Mouse (Mus musculus) hindbrain, embryonic 13.5 days (tissue): Measurements from ENCODE around the gene Gm20708. TPM values are rescaled to one million over a fixed set of nuclear protein-coding genes. Genes with fewer than 3 reads are reported as not detected.
A peak's percentile ranks its signal among the peaks of the same experiment; 100 is the strongest.
"Not testable (repeated sequence)": the region's sequence is repeated elsewhere in the genome, so short reads cannot be mapped to it uniquely, and the experiment has no call there.

ENCODE experiments used
- ATAC-seq: fragments of 200-750 bp; cut with Nextera tagmentation; 2 replicates; pipeline ENCODE4 v1.8.0; 2017; ENCODE audit warnings: moderate TSS enrichment; ENCODE audit not compliant: low FRiP score
- H3K27ac ChIP-seq: fragments of 300-500 bp; sonication (generic); 2 replicates; pipeline ENCODE4 v1.5.1; 2015; ENCODE audit warnings: inconsistent platforms, mild to moderate bottlenecking, moderate library complexity
- H3K27me3 ChIP-seq: fragments of 300-500 bp; sonication (generic); 2 replicates; pipeline ENCODE4 v1.6.1; 2015; ENCODE audit warnings: mild to moderate bottlenecking, inconsistent platforms
- H3K36me3 ChIP-seq: fragments of 300-500 bp; sonication (generic); 2 replicates; pipeline ENCODE4 v1.6.1; 2015; ENCODE audit warnings: mild to moderate bottlenecking, inconsistent platforms
- H3K4me1 ChIP-seq: fragments of 300-500 bp; sonication (generic); replicated peaks from 2 replicates; pipeline ENCODE4 v1.6.1; 2015; ENCODE audit warnings: inconsistent platforms
- H3K4me2 ChIP-seq: fragments of 300-500 bp; sonication (generic); 2 replicates; pipeline ENCODE4 v1.6.1; 2015; ENCODE audit warnings: inconsistent platforms, mild to moderate bottlenecking, moderate library complexity
- H3K4me3 ChIP-seq: fragments of 300-500 bp; sonication (generic); 2 replicates; pipeline ENCODE4 v1.5.1; 2015; ENCODE audit warnings: mild to moderate bottlenecking, inconsistent platforms
- H3K9ac ChIP-seq: fragments of 300-500 bp; sonication (generic); 2 replicates; pipeline ENCODE4 v1.6.1; 2015; ENCODE audit warnings: mild to moderate bottlenecking, inconsistent platforms
- H3K9me3 ChIP-seq: fragments of 300-500 bp; sonication (generic); 2 replicates; pipeline ENCODE4 v1.6.1; 2016; ENCODE audit warnings: inconsistent platforms
- WGBS: fragments of 180-500 bp; shearing (Covaris S2); methylation state at CpG from one replicate; pipeline ENCODE4 v1.1.7; 2015; 5-methylcytosine and 5-hydroxymethylcytosine counted together
- polyA plus RNA-seq: library from polyadenylated mRNA; unstranded; fragments of >200 nt; fragmentation: Nextera tagmentation; extraction: Ambion mirVana; gene quantifications from 2 replicates; pipeline ENCODE4 v1.2.1, GENCODE M21; 2015

The Gm20708 gene
- polyA plus RNA-seq, 1 experiment from 2014 or later = 0.74 TPM

- H3K4me3 ChIP-seq = peak overlapping the region; percentile 23; the same call in 1 of the 2 replicates
- H3K4me1 ChIP-seq = peaks cover 51% of the 10 kb centered on the region
- 0 out of 2 replicates have a peak overlapping the region, but pooled peaks have one; percentile 18 for H3K27ac ChIP-seq
- H3K9me3 ChIP-seq = no peaks in the 10 kb centered on the region
- peak overlapping the region; percentile 63 for H3K9ac ChIP-seq
- H3K36me3 ChIP-seq = no peaks in the 10 kb centered on the region
- WGBS = 48% methylated on average over 9 of the region's 9 CpGs
- peak overlapping the region; percentile 51 for H3K4me2 ChIP-seq
- H3K27me3 ChIP-seq = peaks cover 66% of the 10 kb centered on the region
- no peak for ATAC-seq
These were observed 26.8 kb upstream of the Gm20708 start for GRCm38 (mm10) chr11:117782705-117783034.

DNA sequence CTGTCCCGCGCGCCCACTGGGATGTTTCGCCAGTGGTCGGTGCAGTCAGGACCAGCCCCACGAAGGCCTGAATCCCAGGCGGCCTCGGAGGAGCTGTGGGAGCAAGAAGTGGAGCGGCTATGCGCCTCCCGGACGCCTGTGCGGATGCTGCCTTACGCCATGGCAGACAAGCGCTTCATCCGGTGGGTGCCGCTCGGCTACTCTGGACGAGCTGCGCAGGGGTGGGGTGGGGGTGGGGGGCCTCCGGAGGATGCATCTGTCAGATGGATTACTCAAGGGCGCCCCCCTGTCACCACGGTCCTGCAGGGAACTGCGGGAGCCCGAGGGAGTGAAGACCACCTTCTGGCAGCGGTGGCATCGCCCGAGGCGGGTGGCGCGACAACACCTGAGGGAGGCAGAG lies 26.4 kb upstream of the Gm20708 start:
- Histone ChIP-seq H3K9ac (peak overlapping the region; percentile 63), H3K4me2 (peak overlapping the region; percentile 51), H3K36me3 (no peaks in the 10 kb centered on the region), H3K4me3 (peak overlapping the region; percentile 23), H3K27me3 (peaks cover 66% of the 10 kb centered on the region), H3K9me3 (no peaks in the 10 kb centered on the region), H3K4me1 (peaks cover 47% of the 10 kb centered on the region), H3K27ac (0 out of 2 replicates have a peak overlapping the region, but pooled peaks have one; percentile 18)
- 4% methylated on average over 31 of the region's 31 CpGs for WGBS
- 0 out of 2 replicates have a peak, but pooled peaks have one; percentile 11 for ATAC-seq

DNA sequence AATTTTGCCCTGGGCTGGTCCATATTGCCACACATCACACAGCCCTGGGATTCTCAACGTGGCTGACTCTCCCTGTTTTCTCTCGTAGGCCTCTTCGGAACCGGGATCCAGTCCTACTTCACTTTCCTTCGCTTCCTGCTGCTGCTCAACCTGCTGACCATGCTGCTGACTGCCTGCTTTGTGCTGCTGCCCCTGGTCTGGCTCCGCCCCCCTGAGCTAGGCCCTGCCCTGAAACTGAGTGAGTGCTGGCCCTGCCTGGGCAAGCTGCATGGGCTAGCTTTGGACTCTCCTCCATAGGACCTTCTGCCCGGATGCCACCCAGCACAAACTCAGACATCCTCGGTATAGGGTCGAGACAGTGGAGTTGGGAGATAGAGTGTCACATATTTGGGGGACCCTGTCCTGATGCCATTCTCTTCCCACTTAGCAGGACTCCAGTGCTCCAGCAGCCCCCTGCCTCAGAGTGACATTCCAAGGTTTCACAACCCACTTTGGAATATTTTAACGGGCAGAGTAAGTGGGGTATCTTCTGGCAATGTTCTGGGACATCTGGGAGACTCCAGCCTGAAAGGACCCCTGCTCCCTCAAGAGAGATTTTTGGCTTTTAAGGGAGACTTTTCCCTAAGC lies 25.7 kb upstream of the Gm20708 start:
- Histone ChIP-seq H3K4me2 (peak overlapping the region; percentile 51), H3K9ac (peak overlapping the region; percentile 63; the same call in 1 of the 2 replicates), H3K4me1 (peaks cover 43% of the 10 kb centered on the region), H3K4me3 (peak overlapping the region; percentile 23; the same call in 1 of the 2 replicates), H3K27me3 (peaks cover 66% of the 10 kb centered on the region), H3K27ac (no peak overlapping the region), H3K36me3 (no peaks in the 10 kb centered on the region), H3K9me3 (no peaks in the 10 kb centered on the region)
- WGBS = 36% methylated on average over 10 of the region's 10 CpGs
- ATAC-seq = no peak

- Histone ChIP-seq H3K36me3 (no peaks in the 10 kb centered on the region), H3K4me1 (peaks cover 18% of the 10 kb centered on the region), H3K27me3 (peaks cover 60% of the 10 kb centered on the region), H3K27ac (no peak overlapping the region), H3K9me3 (no peaks in the 10 kb centered on the region), H3K9ac (no peak overlapping the region), H3K4me2 (no peak overlapping the region), H3K4me3 (no peak overlapping the region)
- ATAC-seq = no peak
- 9% methylated on average over 10 of the region's 10 CpGs for WGBS
These were observed 23.2 kb upstream of the Gm20708 start for GRCm38 (mm10) chr11:117786294-117786693.

- H3K4me3 ChIP-seq, H3K4me1 ChIP-seq, ATAC-seq, H3K27ac ChIP-seq, H3K9me3 ChIP-seq, H3K36me3 ChIP-seq, H3K9ac ChIP-seq, H3K4me2 ChIP-seq: not testable (repeated sequence)
- H3K27me3 ChIP-seq = peaks cover 53% of the 10 kb centered on the region
- WGBS = 90% methylated on average over 7 of the region's 7 CpGs
These were observed 21.0 kb upstream of the Gm20708 start for GRCm38 (mm10) chr11:117788481-117788880.

DNA sequence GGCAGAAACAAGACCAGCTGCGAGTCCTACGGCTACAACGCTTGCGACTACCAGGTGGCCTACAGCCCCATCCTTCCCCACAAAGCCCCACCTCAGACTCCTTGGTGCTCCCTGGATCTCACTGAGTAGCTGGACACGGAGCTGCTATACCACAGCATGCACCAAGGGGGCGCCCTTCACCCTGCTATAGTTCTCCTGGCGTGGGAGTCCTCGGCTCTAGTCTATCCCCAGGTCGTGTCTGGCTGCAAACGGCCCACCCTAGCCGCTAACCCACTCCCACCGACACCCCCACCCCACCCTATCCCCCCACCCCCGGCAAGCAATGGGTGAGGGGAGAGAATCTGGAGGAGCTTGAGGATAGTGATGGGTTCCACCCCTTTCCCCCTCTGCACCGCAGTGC lies 19.2 kb upstream of the Gm20708 start:
- 10% methylated on average over 14 of the region's 14 CpGs for WGBS
- Histone ChIP-seq H3K4me3 (no peak overlapping the region), H3K27me3 (peaks cover 35% of the 10 kb centered on the region), H3K9me3 (no peaks in the 10 kb centered on the region), H3K4me2 (peak overlapping the region; percentile 13; the same call in 1 of the 2 replicates), H3K9ac (no peak overlapping the region; the same call in 1 of the 2 replicates), H3K27ac (no peak overlapping the region), H3K4me1 (peaks cover 3% of the 10 kb centered on the region; the same call in 1 of the 2 replicates), H3K36me3 (no peaks in the 10 kb centered on the region)
- ATAC-seq = no peak

- 33% methylated on average over 23 of the region's 23 CpGs for WGBS
- Histone ChIP-seq H3K36me3 (no peaks in the 10 kb centered on the region), H3K4me2 (peak overlapping the region; percentile 13; the same call in 1 of the 2 replicates), H3K27ac (no peak overlapping the region), H3K9me3 (no peaks in the 10 kb centered on the region), H3K4me3 (no peak overlapping the region), H3K4me1 (peaks cover 3% of the 10 kb centered on the region; the same call in 1 of the 2 replicates), H3K27me3 (peaks cover 32% of the 10 kb centered on the region), H3K9ac (no peak overlapping the region)
- no peak for ATAC-seq
These were observed 18.6 kb upstream of the Gm20708 start for GRCm38 (mm10) chr11:117790703-117791440.

GRCm38 (mm10) chr11:117791441-117791761 lies 18.1 kb upstream of the Gm20708 start:
- Histone ChIP-seq H3K9ac (no peak overlapping the region), H3K9me3 (no peaks in the 10 kb centered on the region), H3K4me1 (peaks cover 3% of the 10 kb centered on the region; the same call in 1 of the 2 replicates), H3K36me3 (no peaks in the 10 kb centered on the region), H3K27ac (no peak overlapping the region), H3K4me2 (no peak overlapping the region), H3K4me3 (no peak overlapping the region), H3K27me3 (peaks cover 32% of the 10 kb centered on the region)
- WGBS = 87% methylated on average over 9 of the region's 9 CpGs
- no peak for ATAC-seq

DNA sequence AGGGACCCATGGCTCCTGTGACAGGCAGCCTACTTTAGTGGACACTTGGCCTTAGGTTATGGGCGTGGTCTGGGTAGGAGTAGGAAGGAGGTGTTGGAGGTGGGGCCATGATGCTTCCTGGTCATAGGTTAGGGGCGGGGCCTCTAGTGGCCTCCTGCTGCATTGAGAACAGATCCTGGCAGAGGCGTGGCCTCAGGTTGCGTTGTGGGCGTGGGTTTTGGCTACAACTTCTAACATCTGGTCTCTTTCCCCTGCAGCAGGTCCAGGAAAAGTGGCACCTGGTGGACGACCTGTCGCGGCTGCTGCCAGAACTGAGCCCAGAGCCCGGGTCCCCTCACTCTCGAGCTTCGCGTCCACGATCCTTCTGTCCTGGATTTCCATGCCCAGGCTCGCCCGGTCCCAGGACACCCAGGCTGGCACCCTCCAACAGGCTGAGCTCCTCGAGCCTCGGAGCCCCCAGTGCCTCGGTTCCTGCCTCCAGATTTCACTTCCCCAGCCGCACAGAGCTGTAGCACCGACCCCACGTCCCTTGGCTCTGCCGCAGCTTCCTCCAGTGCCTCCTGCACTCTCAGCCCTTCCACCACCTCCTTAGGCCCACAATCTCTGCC lies 17.1 kb upstream of the Gm20708 start:
- Histone ChIP-seq H3K4me2 (peak overlapping the region; percentile 17; the same call in 1 of the 2 replicates), H3K27me3 (peaks cover 32% of the 10 kb centered on the region), H3K4me3 (no peak overlapping the region), H3K27ac (no peak overlapping the region), H3K36me3 (no peaks in the 10 kb centered on the region), H3K9me3 (no peaks in the 10 kb centered on the region), H3K4me1 (peaks cover 3% of the 10 kb centered on the region; the same call in 1 of the 2 replicates), H3K9ac (peak overlapping the region; percentile 49; the same call in 1 of the 2 replicates)
- no peak for ATAC-seq
- WGBS = 10% methylated on average over 22 of the region's 22 CpGs

DNA sequence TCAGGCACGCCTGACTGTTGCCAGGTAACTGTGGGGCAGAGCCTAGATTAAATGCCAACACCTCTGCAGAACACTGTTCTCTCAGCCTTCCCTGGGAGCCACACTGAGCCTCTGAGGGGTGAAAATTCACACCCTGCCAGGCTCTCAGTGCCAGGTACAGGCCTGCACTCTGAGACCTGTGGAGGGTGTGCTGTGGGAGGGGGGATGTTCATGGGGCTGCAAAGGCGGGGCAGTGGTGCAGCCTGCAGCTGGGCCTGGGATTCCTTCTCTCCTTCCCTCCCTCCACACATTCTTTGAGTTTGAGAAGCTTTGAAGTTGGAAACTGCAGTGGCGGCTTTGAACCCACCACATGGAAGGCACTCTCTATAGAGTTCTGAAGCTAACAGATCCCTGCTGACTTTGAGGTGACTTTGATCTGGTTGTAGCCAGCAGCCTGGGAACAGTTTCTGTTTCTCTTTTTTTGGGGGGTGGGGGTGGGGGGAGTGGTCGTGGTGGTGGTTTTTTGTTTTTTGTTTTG lies 15.4 kb upstream of the Gm20708 start:
- Histone ChIP-seq H3K9me3 (no peaks in the 10 kb centered on the region), H3K4me3 (no peak overlapping the region), H3K4me2 (no peak overlapping the region), H3K27me3 (peaks cover 32% of the 10 kb centered on the region), H3K4me1 (peaks cover 3% of the 10 kb centered on the region), H3K9ac (no peak overlapping the region), H3K36me3 (no peaks in the 10 kb centered on the region), H3K27ac (no peak overlapping the region)
- no peak for ATAC-seq
- 56% methylated on average over 4 of the region's 4 CpGs for WGBS

- H3K4me3 ChIP-seq = no peak overlapping the region
- no peak overlapping the region for H3K9ac ChIP-seq
- no peak overlapping the region for H3K27ac ChIP-seq
- no peaks in the 10 kb centered on the region for H3K36me3 ChIP-seq
- peaks cover 3% of the 10 kb centered on the region for H3K4me1 ChIP-seq
- peaks cover 10% of the 10 kb centered on the region for H3K27me3 ChIP-seq
- ATAC-seq = no peak
- H3K9me3 ChIP-seq = no peaks in the 10 kb centered on the region
- H3K4me2 ChIP-seq = no peak overlapping the region
- 41% methylated on average over 5 of the region's 5 CpGs for WGBS
These were observed 12.5 kb upstream of the Gm20708 start for GRCm38 (mm10) chr11:117796954-117797353.

- H3K36me3 ChIP-seq = no peaks in the 10 kb centered on the region
- peaks cover 4% of the 10 kb centered on the region; the same call in 1 of the 2 replicates for H3K27me3 ChIP-seq
- H3K4me1 ChIP-seq = no peaks in the 10 kb centered on the region; the same call in 1 of the 2 replicates
- no peak within 1 kb of the TSS for H3K4me2 ChIP-seq
- no peak within 1 kb of the TSS for H3K4me3 ChIP-seq
- no peak within 1 kb of the TSS for H3K9ac ChIP-seq
- 71% methylated on average over 9 of the region's 9 CpGs for WGBS
- H3K9me3 ChIP-seq = no peaks in the 10 kb centered on the region
- no peak within 1 kb of the TSS for H3K27ac ChIP-seq
- no peak for ATAC-seq
These were observed 11.8 kb upstream of the Gm20708 start, which contains the start of gene 6030468B19Rik for GRCm38 (mm10) chr11:117797511-117798159. TSS of gene 6030468B19Rik (plus strand) at chr11:117797660.
